Mouse (Mus musculus): ENCODE results near the gene Mfap1b. TPM values are rescaled to one million over a fixed set of nuclear protein-coding genes. Genes with fewer than 3 reads are reported as not detected.

Mfap1b gene
- total and polyA plus RNA-seq, 3 experiments: 4.3 to 35.0 (median 30.9) TPM

DNA sequence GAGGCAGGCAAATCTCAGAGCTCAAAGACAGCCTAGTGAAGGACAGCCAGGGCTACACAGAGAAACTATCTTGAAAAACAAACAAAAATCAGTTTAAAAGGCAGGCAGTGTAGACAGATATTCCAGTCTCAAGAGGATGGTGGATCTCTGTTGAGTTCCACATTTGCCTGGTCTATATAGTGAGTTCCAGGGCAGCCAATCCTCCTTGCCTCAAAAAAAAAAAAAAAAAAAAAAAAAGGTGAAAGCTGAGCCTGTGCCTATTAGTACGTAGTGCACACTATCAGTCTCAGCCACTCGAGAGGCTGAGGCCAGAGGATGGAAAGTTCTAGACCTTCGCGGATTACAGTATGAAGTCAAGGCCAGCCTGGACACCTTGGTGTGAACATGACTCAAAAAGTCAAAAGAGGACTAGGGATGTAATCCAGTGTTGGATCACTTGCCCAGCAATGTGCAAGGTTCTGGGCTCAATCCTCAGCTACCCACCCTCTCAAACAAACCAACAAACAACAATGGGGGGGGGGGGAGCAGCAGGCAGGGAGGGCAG, 61.0 kb downstream of the Mfap1b start:
- WGBS: 0% methylated on average over 4 of the region's 4 CpGs

More for the DNA sequence above, 61.0 kb downstream of the Mfap1b start:
- peaks cover 7% of the 10 kb centered on the region for H3K4me1 ChIP-seq (ENCODE audit: control insufficient read depth, insufficient read depth, low read length)
- H3K4me3 ChIP-seq: peak overlapping the region; percentile 96
- peak overlapping the region; percentile 81 for H3K9ac ChIP-seq (ENCODE audit: low read depth, low read length)
- no peak for TF ChIP-seq CTCF (IDR thresholded peaks at IDR 0.05)
- TF ChIP-seq EP300 (IDR thresholded peaks at IDR 0.05; ENCODE audit: insufficient read depth, low read depth, low read length): no peak
- no peaks in the 10 kb centered on the region for H3K27me3 ChIP-seq (ENCODE audit: control insufficient read depth, insufficient read depth, low read length)
- no peaks in the 10 kb centered on the region for H3K79me2 ChIP-seq (replicated peaks; ENCODE audit: control insufficient read depth, insufficient read depth, low read length)
- H3K27ac ChIP-seq: peak overlapping the region; percentile 96
- peaks cover 27% of the 10 kb centered on the region for H3K36me3 ChIP-seq (ENCODE audit: control insufficient read depth, insufficient read depth, low read length)
- no peak for DNase-seq
- intact Hi-C loops (cut with DNase I): loop anchor here (2.0 to 5.0 kb wide), 3 partner anchors 36 to 141 kb away; partner anchors contain the start of genes Serf2 and Trp53bp1

Small RNA genes lying within 50 kb of the gene (microRNA-seq; reads per million reads assigned to microRNA genes)
- 0 reads per million in 2 experiments for gene Gm22953

Other genes starting within 250 kb of the Mfap1b start
- gene Trp53bp1, start 202.7 kb downstream of the Mfap1b start, total RNA-seq (2021): 10 to 100 TPM; 28.3 to 29.4 TPM
- gene Trp53bp1, start 202.7 kb downstream of the Mfap1b start, polyA plus RNA-seq (2012; rRNA removed): 13.0 and 25.6 TPM in 2 replicates
- gene Map1a, start 184.5 kb downstream of the Mfap1b start, total RNA-seq (2021): 1 to 10 TPM; 4.4 to 5.8 TPM
- 3.1 and 4.3 TPM in 2 replicates for gene Map1a, start 184.5 kb downstream of the Mfap1b start, polyA plus RNA-seq (2012; rRNA removed)
- gene Ppip5k1, start 118.7 kb downstream of the Mfap1b start, total RNA-seq (2021): 10 to 100 TPM; 85.1 to 93.6 TPM
- gene Ppip5k1, start 118.7 kb downstream of the Mfap1b start, polyA plus RNA-seq (2012; rRNA removed): 44.3 and 65.0 TPM in 2 replicates
- 1 to 10 TPM; 1.0 to 2.1 TPM for gene Ckmt1, start 116.4 kb downstream of the Mfap1b start, total RNA-seq (2021)
- 4.7 and 5.3 TPM in 2 replicates for gene Ckmt1, start 116.4 kb downstream of the Mfap1b start, polyA plus RNA-seq (2012; rRNA removed)
- gene Strc, start 86.9 kb downstream of the Mfap1b start, total RNA-seq (2021): not detected
- 0.09 and 0.10 TPM in 2 replicates for gene Strc, start 86.9 kb downstream of the Mfap1b start, polyA plus RNA-seq (2012; rRNA removed)
- gene Pdia3, start 60.3 kb downstream of the Mfap1b start, total RNA-seq (2021): 100 to 1,000 TPM; 145 to 148 TPM
- 76.0 and 96.6 TPM in 2 replicates for gene Pdia3, start 60.3 kb downstream of the Mfap1b start, polyA plus RNA-seq (2012; rRNA removed)
- 1 to 10 TPM; 3.8 to 4.2 TPM for gene Catsper2, start 60.3 kb downstream of the Mfap1b start, total RNA-seq (2021)
- 3.4 and 4.3 TPM in 2 replicates for gene Catsper2, start 60.3 kb downstream of the Mfap1b start, polyA plus RNA-seq (2012; rRNA removed)
- under 1 TPM in 1 of 2 experiments, not detected in 1; 0.13 TPM for gene Ell3, start 29.8 kb downstream of the Mfap1b start, total RNA-seq (2021)
- gene Ell3, start 29.8 kb downstream of the Mfap1b start, polyA plus RNA-seq (2012; rRNA removed): 0.15 and 0.47 TPM in 2 replicates
- gene Serf2, start 24.9 kb downstream of the Mfap1b start, total RNA-seq (2021): 100 to 1,000 TPM; 369 to 415 TPM
- 339 and 340 TPM in 2 replicates for gene Serf2, start 24.9 kb downstream of the Mfap1b start, polyA plus RNA-seq (2012; rRNA removed)
- gene Hypk, start 20.8 kb downstream of the Mfap1b start, total RNA-seq (2021): 10 to 100 TPM; 19.8 to 23.5 TPM
- 10.4 and 19.4 TPM in 2 replicates for gene Hypk, start 20.8 kb downstream of the Mfap1b start, polyA plus RNA-seq (2012; rRNA removed)
- not detected for gene Serinc4, start 17.3 kb downstream of the Mfap1b start, total RNA-seq (2021)
- 0.09 and 0.21 TPM in 2 replicates for gene Serinc4, start 17.3 kb downstream of the Mfap1b start, polyA plus RNA-seq (2012; rRNA removed)
- 10 to 100 TPM; 30.5 to 33.1 TPM for gene Mfap1a, start 32.6 kb upstream of the Mfap1b start, total RNA-seq (2021)
- gene Mfap1a, start 32.6 kb upstream of the Mfap1b start, polyA plus RNA-seq (2012; rRNA removed): 5.0 and 10.9 TPM in 2 replicates
- 1 to 10 TPM; 2.9 to 3.0 TPM for gene Wdr76, start 32.7 kb upstream of the Mfap1b start, total RNA-seq (2021)
- 1.2 and 2.0 TPM in 2 replicates for gene Wdr76, start 32.7 kb upstream of the Mfap1b start, polyA plus RNA-seq (2012; rRNA removed)